Mouse (Mus musculus) v-Abl transformed pro-B cells (cell line): ENCODE results near the gene Slc39a3.
"Not testable (repeated sequence)": the region's sequence is repeated elsewhere in the genome, so short reads cannot be mapped to it uniquely, and the experiment has no call there.

ENCODE experiments used
- in situ Hi-C, 2 experiments: fragments of 400-800 bp; cut with MboI; formaldehyde crosslinking; loops; one replicate each; pipeline ENCODE4 v1.15.1; 2025; ENCODE audit not compliant: unreplicated experiment in 2 of 2

Slc39a3 gene

DNA sequence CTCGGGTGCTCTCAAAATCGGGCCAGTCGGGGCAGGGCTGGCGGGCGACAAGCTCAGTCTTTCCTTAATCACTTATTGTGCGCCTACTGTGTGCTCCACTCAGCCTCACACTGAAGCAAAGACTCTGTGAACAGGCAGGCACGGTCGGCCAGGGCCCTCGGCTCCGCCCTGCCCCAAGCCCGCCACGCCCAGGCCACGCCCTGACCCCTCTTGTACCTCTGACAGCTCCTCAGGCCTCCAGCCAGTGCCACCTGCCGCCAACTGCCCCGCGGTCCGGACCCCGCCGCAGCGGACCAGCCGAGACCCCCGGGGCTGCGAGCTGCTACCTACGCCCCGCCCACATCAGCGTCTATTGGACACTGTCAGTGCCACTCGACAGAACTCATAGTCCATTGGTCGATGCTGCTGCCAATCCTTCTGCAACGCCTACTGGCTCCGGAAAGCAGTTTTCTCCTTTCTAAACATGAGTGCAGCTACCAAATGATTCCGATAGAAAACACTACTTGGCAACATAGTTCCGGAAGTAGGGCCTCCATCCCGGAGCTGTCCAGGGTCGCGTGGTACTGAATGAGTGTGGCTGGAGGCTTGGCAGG, at the start of gene Slc39a3:
Slc39a3 (minus strand) TSS at position 439 of the 593 bp plus-strand sequence.
- in situ Hi-C loops = no loop called here

DNA sequence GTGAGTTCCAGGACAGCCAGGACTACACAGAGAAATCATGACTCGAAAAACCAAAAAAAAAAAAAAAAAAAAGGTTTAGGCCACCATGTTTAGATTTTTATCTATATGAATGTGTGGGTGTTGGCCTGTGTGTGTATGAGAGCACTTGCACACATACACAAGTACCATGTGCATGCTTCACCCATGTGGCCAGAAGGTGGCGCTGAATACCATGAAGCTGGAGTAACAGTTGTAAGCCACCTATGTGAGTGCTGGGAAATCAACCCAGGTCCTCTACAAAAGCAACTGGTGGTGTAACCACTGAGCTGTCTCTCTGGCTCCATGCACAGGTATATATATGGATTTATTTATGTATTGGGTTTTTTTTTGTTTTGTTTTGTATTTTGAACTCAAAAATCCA, 49.8 kb upstream of the Slc39a3 start:
- in situ Hi-C loops = loop anchor here in 1 of 2 experiments (5.0 kb wide), 2 partner anchors 35 to 85 kb away; no protein-coding TSS in a partner anchor

DNA sequence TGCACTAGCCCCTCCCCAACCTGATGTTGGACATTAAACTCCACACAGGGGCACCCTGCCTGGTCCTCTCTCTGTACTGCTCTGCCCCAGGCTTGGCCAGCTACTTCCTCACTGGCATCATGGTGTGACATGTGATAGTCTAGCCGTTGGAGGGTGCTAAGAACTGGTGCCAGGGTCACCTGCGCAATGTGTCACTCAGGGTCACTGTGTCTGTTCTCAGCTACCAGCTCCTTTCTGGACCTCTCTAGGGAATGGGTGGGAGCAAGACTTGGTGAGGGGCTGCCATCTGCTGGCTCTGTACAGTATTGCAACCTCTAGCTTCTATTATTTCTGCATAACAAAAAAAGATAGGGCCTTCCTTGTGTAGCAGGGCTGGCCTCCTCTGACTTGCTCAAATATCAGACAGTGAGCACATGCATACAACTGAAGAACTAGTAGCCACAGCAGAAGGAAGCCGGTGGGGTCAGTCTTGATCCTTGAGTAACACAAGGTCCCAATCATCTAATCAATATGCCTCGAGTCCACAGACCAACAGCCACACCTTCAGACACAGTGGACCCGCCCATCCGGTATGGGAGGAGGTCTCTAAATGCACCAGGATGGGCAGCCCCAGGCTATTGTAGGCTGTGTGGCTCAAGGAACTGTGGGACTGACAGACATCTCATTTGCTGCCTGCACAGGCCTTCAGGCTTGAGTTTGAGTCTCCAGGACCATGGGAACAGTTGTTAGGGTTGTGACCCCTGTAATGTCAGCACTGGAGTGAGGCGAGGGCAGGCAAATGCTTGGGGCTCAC, 45.1 kb upstream of the Slc39a3 start:
- in situ Hi-C loops = loop anchor here (5.0 kb wide), 2 partner anchors 80 to 85 kb away; no protein-coding TSS in a partner anchor

DNA sequence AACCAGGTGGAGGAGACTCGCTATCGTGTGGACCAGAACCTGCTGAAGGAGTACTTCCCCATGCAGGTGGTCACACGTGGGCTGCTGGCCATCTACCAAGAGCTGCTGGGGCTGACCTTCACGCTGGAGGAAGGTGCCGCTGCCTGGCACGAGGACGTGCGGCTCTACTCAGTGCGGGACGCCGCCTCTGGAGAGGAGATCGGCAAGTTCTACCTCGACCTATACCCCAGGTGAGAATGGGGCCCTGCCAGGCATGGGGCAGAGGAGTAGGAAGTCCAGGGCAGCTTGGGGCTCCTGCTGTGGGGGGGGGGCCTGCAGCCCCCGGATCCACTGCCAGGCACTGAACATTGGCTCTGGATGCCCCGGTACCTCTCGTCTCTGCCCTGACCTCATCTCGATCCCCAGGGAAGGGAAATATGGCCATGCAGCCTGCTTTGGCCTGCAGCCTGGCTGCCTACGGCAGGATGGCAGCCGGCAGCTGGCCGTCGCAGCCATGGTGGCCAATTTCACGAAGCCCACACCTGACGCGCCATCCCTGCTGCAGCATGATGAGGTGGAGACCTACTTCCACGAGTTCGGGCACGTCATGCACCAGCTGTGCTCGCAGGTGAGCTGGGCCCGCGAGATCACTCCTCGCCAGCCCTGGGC, 42.9 kb upstream of the Slc39a3 start:
- in situ Hi-C loops = loop anchor here (5.0 kb wide), 2 partner anchors 78 to 83 kb away; no protein-coding TSS in a partner anchor

DNA sequence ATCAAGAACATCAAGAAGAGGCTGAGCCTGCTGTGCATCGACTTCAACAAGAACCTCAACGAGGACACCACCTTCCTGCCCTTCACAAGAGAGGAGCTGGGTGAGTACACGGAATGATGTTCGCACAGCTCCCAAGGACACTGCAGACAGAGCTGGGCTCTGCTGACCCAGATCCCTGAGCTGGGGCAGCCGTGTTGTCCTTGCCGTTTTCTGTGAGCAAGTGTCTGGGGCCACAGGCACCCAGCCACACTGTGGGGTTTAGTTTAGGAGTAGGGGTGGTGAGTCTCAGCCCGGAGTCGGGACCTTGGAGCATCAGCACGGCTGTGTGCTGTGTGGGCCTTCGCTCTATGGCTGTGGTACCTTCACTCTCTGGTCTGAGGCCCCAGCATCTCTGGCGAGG, 40.7 kb upstream of the Slc39a3 start:
- in situ Hi-C loops = no loop called here

DNA sequence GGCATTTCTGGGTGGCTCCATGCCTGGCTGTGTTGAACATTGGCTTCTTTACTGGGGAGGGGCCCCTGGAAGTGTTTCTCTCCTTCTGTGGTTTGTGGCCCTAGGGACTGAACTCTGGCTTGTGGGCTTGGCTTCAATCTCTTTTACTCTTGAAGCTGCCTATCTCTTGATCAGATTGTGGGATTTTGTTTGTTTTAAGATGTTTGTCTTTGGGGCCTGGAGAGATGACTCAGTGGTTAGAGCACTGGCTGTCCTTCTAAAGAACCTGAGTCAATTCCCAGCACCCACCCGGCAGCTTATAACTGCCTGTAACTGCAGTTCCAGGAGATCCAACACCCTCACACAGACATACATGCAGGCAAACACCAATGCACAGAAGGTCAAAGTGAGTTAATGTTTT, 39.1 kb upstream of the Slc39a3 start:
- in situ Hi-C loops = no loop called here

DNA sequence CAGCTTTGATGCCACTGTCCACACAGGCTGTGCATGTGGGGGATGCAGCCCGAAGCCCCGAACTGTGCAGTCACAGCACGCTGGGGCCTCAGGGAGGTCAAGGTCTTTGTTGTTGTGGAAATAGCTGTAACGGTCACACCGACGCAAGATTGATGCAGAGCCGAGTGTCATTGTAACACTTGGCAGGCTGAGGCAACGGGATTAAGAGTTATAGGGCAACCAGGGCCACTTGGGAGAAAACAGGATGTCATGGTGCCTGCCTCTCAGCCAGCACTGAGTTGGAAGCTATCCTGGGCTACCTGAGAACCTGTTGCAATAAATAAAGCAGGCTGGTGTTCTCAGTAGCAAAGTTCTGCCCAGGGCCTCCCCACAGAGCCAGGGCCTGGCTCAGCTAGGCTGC, 38.5 kb upstream of the Slc39a3 start:
- in situ Hi-C loops = no loop called here

DNA sequence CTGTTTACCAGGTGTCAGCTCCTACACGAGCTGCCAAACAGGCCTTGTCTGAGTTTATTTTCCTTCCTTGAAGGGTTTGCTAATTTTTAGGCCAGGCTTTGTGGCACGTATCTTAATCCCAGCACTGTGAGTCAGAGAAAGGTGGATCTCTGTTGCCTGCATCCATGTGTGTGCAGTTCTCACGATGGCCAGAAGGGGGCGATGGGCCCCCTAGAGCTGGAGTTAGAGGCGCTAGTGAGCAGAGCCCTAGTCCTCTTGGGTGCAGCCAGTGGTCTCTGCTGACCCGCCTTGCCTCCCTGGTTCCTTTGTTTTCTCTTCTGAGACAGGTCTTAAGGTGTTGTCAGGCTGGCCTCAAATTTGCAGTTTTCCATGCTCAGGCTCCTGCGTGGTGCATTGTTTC, 36.2 kb upstream of the Slc39a3 start:
- in situ Hi-C loops = no loop called here

DNA sequence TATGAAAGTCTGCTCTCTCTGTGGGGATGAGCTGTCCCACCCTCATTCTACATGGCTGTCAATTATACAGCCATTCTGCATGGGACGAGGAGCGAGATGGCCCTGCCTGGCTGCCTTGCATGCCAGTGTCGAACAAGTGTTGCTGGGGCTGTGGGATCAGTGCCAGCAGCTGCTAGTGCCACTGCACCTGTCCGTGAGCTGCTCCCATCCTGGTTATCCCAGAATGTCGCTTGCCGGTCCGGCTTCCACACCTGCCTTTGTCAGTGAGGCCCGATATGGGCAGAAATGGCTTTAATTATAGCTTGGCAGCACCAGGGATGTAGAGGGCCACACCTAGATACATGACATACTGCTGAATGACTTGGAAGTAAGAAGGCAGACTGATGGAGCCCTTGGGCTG, 35.1 kb upstream of the Slc39a3 start:
- in situ Hi-C loops = no loop called here

DNA sequence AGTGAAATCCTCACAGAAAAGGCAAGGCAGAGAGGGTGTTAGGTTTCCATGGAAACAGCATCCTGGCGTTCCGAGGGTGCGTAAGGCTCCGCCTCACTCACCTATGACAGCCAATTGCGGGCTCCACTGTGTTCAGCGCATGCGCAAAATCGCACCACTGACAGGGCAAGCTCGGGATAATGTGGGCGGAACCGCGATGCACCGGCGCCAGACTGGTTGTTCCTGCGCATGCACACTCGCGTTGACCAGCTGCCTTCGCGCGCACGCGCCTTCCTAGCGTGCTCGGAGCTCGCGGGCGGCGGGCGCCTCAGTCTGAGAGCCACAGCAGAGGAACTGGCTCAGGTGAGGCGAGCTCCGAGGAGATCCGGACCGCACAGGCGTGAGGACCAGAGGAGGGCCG, 32.6 kb upstream of the Slc39a3 start, which contains the start of gene Thop1:
Thop1 (plus strand) TSS at position 200 of the 400 bp plus-strand sequence.
- in situ Hi-C loops = no loop called here

DNA sequence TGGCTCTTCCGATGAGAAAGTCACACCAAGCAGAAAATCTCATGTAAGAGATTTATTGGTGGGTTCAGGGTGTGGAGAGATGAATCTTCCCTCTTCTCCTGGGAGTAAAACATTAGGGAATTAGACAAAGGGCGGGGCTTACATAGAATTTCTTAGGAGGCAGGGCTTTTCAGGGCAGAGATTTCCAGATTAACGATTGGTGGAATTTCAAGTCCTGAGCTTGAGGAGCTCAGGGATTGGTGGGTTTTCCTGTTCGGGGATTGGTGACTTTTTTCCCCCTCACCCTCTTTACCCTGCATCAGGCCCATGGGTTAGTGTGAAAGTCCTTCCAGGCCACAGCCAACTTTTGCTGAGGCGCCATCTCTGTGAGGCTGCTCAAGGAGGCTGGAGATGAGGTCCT, 31.5 kb upstream of the Slc39a3 start:
- in situ Hi-C loops = no loop called here

DNA sequence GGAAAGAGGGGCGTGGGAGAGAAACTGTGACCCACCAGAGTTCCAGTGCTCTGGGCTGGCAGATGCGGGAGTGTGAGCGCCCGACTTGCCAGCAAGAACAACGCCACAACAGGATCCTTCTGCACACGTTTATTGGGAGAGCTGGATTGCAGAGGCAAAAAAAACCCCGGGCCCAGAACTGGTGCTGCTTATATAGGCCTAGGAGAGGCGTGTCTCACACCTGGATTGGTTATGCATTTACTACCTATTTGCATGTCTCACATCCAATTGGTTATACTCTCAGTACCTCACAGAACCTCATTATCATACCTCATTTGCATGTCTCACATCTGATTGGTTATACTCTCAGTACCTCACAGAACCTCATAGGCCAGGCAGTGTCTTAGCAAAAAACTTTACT, 27.3 kb upstream of the Slc39a3 start:
- in situ Hi-C loops = not testable (repeated sequence)

DNA sequence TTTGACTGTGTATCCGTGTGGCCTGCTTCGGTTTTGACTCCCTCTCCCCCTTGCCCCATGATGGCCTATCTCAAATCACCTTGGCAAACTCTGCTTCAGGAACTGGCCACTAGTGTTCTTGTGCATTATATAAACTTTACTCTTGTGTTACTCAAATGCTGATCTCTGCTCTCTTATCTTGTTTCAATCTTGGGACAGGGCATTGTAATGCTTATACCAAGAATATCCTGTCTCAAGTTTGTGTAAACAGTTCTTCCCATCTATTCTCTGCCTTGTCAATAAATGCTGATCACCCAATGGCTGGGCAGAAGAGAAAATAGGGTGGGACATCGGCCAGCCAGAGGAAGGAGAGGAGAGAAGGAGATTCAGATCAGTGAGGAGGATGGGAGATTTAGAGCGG, 25.5 kb upstream of the Slc39a3 start:
- in situ Hi-C loops = no loop called here

DNA sequence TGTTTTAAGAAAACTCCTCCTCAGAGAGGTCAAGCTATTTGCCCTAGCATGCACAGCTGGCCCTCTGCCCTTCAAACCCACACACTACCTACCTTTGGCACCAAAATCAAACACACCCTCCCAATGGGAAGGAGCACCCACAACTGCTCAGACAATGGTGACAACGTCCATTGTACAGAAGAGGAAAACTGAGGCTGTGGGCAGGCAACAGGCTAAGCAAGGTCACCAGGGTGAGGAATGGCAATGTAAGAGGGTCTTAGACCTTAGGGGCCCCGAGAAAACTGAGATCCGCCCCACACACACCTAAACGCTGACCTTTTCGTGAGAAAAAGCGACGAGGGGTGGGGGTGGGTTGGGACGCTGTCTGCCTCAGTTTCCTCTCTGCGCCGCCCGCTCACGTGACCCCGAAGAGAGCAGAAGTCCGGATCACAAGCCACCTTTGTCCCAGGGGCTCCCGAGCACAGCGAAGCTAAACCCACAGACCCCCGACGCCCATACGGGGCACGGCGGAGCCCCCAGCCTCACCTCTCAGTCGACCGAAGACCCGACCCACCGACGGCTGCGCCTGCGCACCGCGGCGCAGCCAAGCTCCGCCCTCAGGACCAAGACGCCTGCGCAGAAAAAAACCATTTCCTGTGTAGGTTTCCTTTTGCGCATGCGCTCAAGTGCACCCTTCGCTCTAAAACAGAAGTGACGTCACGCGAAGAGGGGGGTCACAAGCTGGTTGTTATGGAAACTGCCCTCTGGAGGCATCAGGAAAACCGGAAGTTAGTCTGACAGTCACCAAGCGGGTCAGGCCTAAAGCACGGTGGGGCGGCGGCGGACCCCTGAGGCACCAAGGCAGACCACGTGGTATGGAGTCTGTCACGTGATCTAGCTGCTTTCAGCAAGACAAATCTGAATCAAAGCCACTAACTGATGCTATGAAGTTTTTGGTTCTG, 22.6 kb upstream of the Slc39a3 start, which contains the start of gene Sgta:
Sgta (minus strand) TSS at position 579 of the 941 bp plus-strand sequence.
- in situ Hi-C loops = no loop called here

DNA sequence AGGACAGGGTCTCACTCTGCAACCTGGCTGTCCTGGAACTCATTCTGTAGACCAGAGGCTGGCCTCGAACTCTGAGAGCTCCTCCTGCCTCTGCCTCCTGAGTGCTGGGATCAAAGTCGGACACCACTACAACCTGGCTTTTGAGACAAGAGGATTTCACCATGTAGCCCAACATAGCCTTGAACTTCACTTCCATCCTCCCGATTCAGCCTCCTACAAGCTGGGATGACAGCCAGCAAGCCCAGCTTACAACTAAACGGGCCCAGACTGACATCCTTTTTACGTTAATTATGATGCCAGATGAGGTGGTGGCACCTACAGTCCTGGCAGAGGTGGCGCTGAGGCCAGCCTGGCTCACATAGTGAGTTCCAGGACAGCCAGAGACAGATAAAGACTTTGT, 21.7 kb upstream of the Slc39a3 start:
- in situ Hi-C loops = no loop called here

DNA sequence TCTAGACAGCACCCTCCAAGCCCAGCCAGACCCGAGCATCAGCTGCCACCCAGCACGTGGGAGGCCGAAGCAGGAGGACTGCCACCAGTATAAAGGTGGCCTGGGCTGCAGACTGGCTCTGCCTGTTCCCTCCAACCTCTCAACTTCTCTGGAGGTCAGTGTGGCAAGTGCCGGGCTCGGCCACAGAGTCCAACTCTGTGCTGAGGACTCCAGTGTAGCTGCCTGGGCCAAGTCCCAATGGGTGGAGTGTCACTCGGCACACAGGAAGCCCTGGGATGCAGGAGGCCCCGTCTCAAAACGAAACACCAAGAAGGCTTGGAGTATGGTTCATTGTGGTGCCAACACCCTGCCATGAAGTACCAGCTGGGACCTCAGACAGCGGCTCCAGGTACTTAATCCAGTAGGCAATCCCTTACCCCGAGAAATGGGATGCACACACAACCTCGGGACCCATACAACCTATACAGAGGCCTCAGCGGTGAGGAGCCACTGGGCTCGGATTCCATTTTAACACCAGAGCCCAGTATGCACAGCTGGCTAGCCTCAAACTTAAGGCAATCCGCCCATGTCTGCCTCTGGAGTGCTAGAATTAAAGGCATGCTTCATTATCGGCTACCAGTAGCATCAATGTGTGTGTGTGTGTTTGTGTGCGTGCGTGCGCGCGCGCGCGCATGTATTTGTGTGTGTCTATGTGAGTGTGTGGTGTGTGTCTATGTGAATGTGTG, 20.3 kb upstream of the Slc39a3 start:
- in situ Hi-C loops = no loop called here

DNA sequence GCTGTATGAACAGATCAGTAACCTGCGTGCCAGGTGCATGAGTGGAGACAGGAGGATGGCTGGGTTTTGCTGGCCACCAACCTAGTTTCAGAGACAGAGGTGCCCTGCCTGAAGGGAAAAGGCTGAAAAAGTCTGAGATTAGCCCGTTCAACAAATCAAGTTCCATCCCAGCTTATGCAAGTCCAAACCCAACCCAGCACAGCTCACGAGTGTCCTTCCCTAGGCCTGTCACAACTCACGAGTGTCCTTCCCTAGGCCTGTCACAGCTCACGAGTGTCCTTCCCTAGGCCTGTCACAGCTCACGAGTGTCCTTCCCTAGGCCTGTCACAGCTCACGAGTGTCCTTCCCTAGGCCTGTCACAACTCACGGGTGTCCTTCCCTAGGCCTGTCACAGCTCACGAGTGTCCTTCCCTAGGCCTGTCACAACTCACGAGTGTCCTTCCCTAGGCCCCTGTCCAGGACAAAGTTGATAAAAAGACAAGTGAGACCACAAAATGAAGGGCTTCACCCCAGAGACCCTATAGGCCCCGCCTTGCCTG, 18.6 kb upstream of the Slc39a3 start:
- in situ Hi-C loops = not testable (repeated sequence)

DNA sequence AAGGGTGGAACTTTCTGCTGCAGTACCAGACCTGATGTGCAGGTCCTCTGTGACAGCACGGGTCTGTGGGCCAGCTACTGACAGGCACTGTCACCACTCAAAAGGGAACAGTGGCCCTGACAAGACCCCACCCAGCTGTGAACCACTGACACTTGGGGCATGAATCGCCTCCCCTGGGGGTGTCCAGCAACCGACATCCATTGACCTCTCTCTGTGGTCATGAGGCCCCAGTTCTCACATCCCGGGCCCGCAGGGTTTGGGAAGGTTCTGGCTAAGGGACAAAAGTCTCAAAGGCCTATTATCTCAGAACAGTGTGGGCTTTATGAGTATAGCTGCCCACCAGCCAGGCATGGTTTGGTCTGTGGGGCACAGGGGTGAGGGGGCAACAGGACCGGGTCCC, 17.9 kb upstream of the Slc39a3 start:
- in situ Hi-C loops = no loop called here

DNA sequence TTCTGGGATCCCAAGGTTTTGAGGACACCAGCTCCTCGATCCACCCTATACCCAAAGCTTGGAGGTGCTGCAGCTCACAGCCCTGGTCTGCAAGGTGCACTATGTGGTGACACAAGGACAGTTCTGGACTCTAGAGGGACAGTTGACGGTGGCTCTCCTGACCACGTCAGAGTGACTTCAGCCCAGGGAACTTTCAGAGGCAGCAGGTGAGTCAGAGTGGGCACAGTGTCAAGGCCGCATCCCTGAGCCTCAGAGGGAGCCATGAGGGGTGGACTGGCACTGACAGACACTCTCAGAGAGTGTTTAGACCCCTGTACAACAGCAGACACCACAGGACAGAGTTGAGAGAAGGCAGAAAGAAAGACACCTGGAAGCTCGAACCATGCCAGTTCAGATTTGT, 15.4 kb upstream of the Slc39a3 start:
- in situ Hi-C loops = loop anchor here (5.0 kb wide), 2 partner anchors 35 to 40 kb away; no protein-coding TSS in a partner anchor
